Mouse (Mus musculus) lung, postnatal 36 days (tissue): ENCODE measurements around the gene Cd36.
"Not testable (repeated sequence)": the region's sequence is repeated elsewhere in the genome, so short reads cannot be mapped to it uniquely, and the experiment has no call there.

Source experiments
- DNase-seq: peaks from one replicate; pipeline ENCODE4 v3.0.0; 2022; ENCODE audit warnings: mixed read lengths

Gene Cd36

GRCm38 (mm10) chr5:17888598-17888997 is at the start of gene Cd36:
Gene Cd36, minus strand, starts transcription at chr5:17888801.
- peak; percentile 75 for DNase-seq

- DNase-seq, result no peak
Observed at GRCm38 (mm10) chr5:17934501-17934900, 45.9 kb upstream of the Cd36 start.

- DNase-seq, result not testable (repeated sequence)
Observed at GRCm38 (mm10) chr5:17931588-17931987, 43.0 kb upstream of the Cd36 start.

- no peak for DNase-seq
Observed at GRCm38 (mm10) chr5:17929006-17929567, 40.5 kb upstream of the Cd36 start.

GRCm38 (mm10) chr5:17928471-17928870 is 39.9 kb upstream of the Cd36 start:
- DNase-seq, result no peak

GRCm38 (mm10) chr5:17924085-17924518 is 35.5 kb upstream of the Cd36 start:
- peak; percentile 85 for DNase-seq

- peak; percentile 46 for DNase-seq
Observed at GRCm38 (mm10) chr5:17923648-17924047, 35.0 kb upstream of the Cd36 start.

- peak; percentile 18 for DNase-seq
Observed at GRCm38 (mm10) chr5:17918966-17919365, 30.4 kb upstream of the Cd36 start.

- DNase-seq, result no peak
Observed at GRCm38 (mm10) chr5:17904766-17905165, 16.2 kb upstream of the Cd36 start.

GRCm38 (mm10) chr5:17898948-17899347 is 10.3 kb upstream of the Cd36 start:
- DNase-seq, result no peak

- not testable (repeated sequence) for DNase-seq
Observed at GRCm38 (mm10) chr5:17897641-17898040, 9.0 kb upstream of the Cd36 start.

- DNase-seq, result no peak
Observed at GRCm38 (mm10) chr5:17893577-17894172, 5.1 kb upstream of the Cd36 start.

GRCm38 (mm10) chr5:17889291-17889690 is 690 bp upstream of the Cd36 start:
- no peak for DNase-seq

- DNase-seq, result no peak
Observed at GRCm38 (mm10) chr5:17886377-17886776, 2.2 kb downstream of the Cd36 start.

GRCm38 (mm10) chr5:17883357-17883875 is 5.2 kb downstream of the Cd36 start:
- DNase-seq, result no peak

- DNase-seq, result no peak
Observed at GRCm38 (mm10) chr5:17881542-17881896, 7.1 kb downstream of the Cd36 start.

GRCm38 (mm10) chr5:17880799-17881541 is 7.6 kb downstream of the Cd36 start:
- no peak for DNase-seq

- DNase-seq, result no peak
Observed at GRCm38 (mm10) chr5:17879924-17880323, 8.7 kb downstream of the Cd36 start.

- DNase-seq, result no peak
Observed at GRCm38 (mm10) chr5:17877044-17877443, 11.6 kb downstream of the Cd36 start.

- peak; percentile 87 for DNase-seq
Observed at GRCm38 (mm10) chr5:17876637-17877036, 12.0 kb downstream of the Cd36 start.

- no peak for DNase-seq
Observed at GRCm38 (mm10) chr5:17874335-17874734, 14.3 kb downstream of the Cd36 start.

GRCm38 (mm10) chr5:17865432-17865831 is 23.2 kb downstream of the Cd36 start:
- DNase-seq, result no peak

GRCm38 (mm10) chr5:17863085-17863484 is 25.5 kb downstream of the Cd36 start:
- no peak for DNase-seq

GRCm38 (mm10) chr5:17858399-17858798 is 30.2 kb downstream of the Cd36 start:
- no peak for DNase-seq
